Mouse (Mus musculus) B cell, adult 2 months (primary cell): ENCODE data around the gene Nsg2.
A peak's percentile ranks its signal among the peaks of the same experiment; 100 is the strongest.
"Not testable (repeated sequence)": the region's sequence is repeated elsewhere in the genome, so short reads cannot be mapped to it uniquely, and the experiment has no call there.

Experiments
- DNase-seq, 2 experiments: peaks; one replicate each; pipeline ENCODE4 v3.0.0; 2022

Gene Nsg2

GRCm38 (mm10) chr11:32000281-32000680 lies at the start of gene Nsg2:
Nsg2 (plus strand) TSS chr11:32000463.
- DNase-seq = peak; percentile 75

- no peak for DNase-seq
Measured at GRCm38 (mm10) chr11:31960071-31960470, 40.2 kb upstream of the Nsg2 start.

GRCm38 (mm10) chr11:31963993-31964392 lies 36.3 kb upstream of the Nsg2 start:
- DNase-seq = no peak

- no peak for DNase-seq
Measured at GRCm38 (mm10) chr11:31965256-31966134, 34.8 kb upstream of the Nsg2 start, which contains the start of gene 4930524B15Rik. 4930524B15Rik (plus strand) TSS chr11:31965592.

GRCm38 (mm10) chr11:31974132-31974531 lies 26.1 kb upstream of the Nsg2 start:
- DNase-seq = no peak

- no peak for DNase-seq
Measured at GRCm38 (mm10) chr11:31974826-31975225, 25.4 kb upstream of the Nsg2 start.

- DNase-seq = no peak
Measured at GRCm38 (mm10) chr11:31975678-31976077, 24.6 kb upstream of the Nsg2 start.

- no peak for DNase-seq
Measured at GRCm38 (mm10) chr11:31976137-31976536, 24.1 kb upstream of the Nsg2 start.

GRCm38 (mm10) chr11:31980089-31980488 lies 20.2 kb upstream of the Nsg2 start:
- not testable (repeated sequence) for DNase-seq

GRCm38 (mm10) chr11:31981830-31982229 lies 18.4 kb upstream of the Nsg2 start:
- no peak for DNase-seq

- DNase-seq = not testable (repeated sequence)
Measured at GRCm38 (mm10) chr11:31982247-31982943, 17.9 kb upstream of the Nsg2 start.

GRCm38 (mm10) chr11:31983249-31983648 lies 17.0 kb upstream of the Nsg2 start:
- DNase-seq = no peak

- DNase-seq = no peak
Measured at GRCm38 (mm10) chr11:31984786-31985185, 15.5 kb upstream of the Nsg2 start.

- DNase-seq = no peak
Measured at GRCm38 (mm10) chr11:31992535-31992934, 7.7 kb upstream of the Nsg2 start.

- DNase-seq = no peak
Measured at GRCm38 (mm10) chr11:31999716-32000115, 547 bp upstream of the Nsg2 start.

GRCm38 (mm10) chr11:32001181-32001910 lies 1.1 kb downstream of the Nsg2 start:
- DNase-seq = no peak

GRCm38 (mm10) chr11:32002670-32003072 lies 2.4 kb downstream of the Nsg2 start:
- DNase-seq = no peak

- not testable (repeated sequence) for DNase-seq
Measured at GRCm38 (mm10) chr11:32008049-32008448, 7.8 kb downstream of the Nsg2 start.

GRCm38 (mm10) chr11:32008852-32009251 lies 8.6 kb downstream of the Nsg2 start:
- DNase-seq = no peak

GRCm38 (mm10) chr11:32009961-32010662 lies 9.8 kb downstream of the Nsg2 start:
- peak in 1 of 2 experiments; percentile 26 for DNase-seq

- DNase-seq = peak in 1 of 2 experiments; percentile 30
Measured at GRCm38 (mm10) chr11:32010663-32010970, 10.4 kb downstream of the Nsg2 start.

- peak in 1 of 2 experiments; percentile 22 for DNase-seq
Measured at GRCm38 (mm10) chr11:32011867-32012603, 11.8 kb downstream of the Nsg2 start.
